Mouse (Mus musculus) intestine, embryonic 14.5 days (tissue): Measurements from ENCODE around the gene Gm38392. TPM values are rescaled to one million over a fixed set of nuclear protein-coding genes. Genes with fewer than 3 reads are reported as not detected.

Experiments used
- ATAC-seq: fragments of 200-750 bp; cut with Nextera tagmentation; replicated peaks from 2 replicates; pipeline ENCODE4 v1.8.0; 2017; ENCODE audit warnings: low read depth, moderate number of reproducible peaks, moderate TSS enrichment, moderate library complexity; ENCODE audit not compliant: low FRiP score, low TSS enrichment
- DNase-seq: peaks from one replicate; pipeline ENCODE4 v3.0.0-alpha.2; 2018; ENCODE audit warnings: low spot score
- H3K27ac ChIP-seq: fragments of 300-500 bp; sonication (generic); 2 replicates; pipeline ENCODE4 v1.5.1; 2014; ENCODE audit warnings: low read depth, mild to moderate bottlenecking, control low read depth
- H3K27me3 ChIP-seq: fragments of 300-500 bp; sonication (generic); replicated peaks from 2 replicates; pipeline ENCODE4 v1.6.1; 2014; ENCODE audit warnings: low read length, control low read depth; ENCODE audit not compliant: control insufficient read depth, insufficient read depth
- H3K36me3 ChIP-seq: fragments of 300-500 bp; sonication (generic); 2 replicates; pipeline ENCODE4 v1.6.1; 2014; ENCODE audit warnings: low read length, control low read depth; ENCODE audit not compliant: control insufficient read depth, insufficient read depth
- H3K4me1 ChIP-seq: fragments of 300-500 bp; sonication (generic); replicated peaks from 2 replicates; pipeline ENCODE4 v1.6.1; 2014; ENCODE audit warnings: low read length, control low read depth, mixed read lengths; ENCODE audit not compliant: control insufficient read depth, insufficient read depth
- H3K4me2 ChIP-seq: fragments of 300-500 bp; sonication (generic); 2 replicates; pipeline ENCODE4 v1.6.1; 2014; ENCODE audit warnings: low read length
- H3K4me3 ChIP-seq: fragments of 300-500 bp; sonication (generic); 2 replicates; pipeline ENCODE4 v1.5.1; 2014; ENCODE audit warnings: low read depth, low read length, control low read depth, mixed read lengths
- H3K9ac ChIP-seq: fragments of 300-500 bp; sonication (generic); 2 replicates; pipeline ENCODE4 v1.6.1; 2014; ENCODE audit warnings: mild to moderate bottlenecking, low read length
- H3K9me3 ChIP-seq: fragments of 300-500 bp; sonication (generic); 2 replicates; pipeline ENCODE4 v1.6.1; 2016; ENCODE audit warnings: low read length, control low read depth; ENCODE audit not compliant: control insufficient read depth
- WGBS: fragments of 180-500 bp; shearing (Covaris S2); extraction: QIAGEN DNeasy Blood & Tissue Kit; methylation state at CpG from one replicate; pipeline ENCODE4 v1.1.7; 2014; 5-methylcytosine and 5-hydroxymethylcytosine counted together
- polyA plus RNA-seq: library from polyadenylated mRNA; unstranded; fragments of >200 nt; fragmentation: Nextera tagmentation; extraction: Ambion mirVana; gene quantifications from 2 replicates; pipeline ENCODE4 v1.2.1, GENCODE M21; 2014

The Gm38392 gene
- polyA plus RNA-seq, 1 experiment from 2014 or later: 0.28 TPM

GRCm38 (mm10) chr3:88245811-88246210 lies 41.2 kb downstream of the Gm38392 start:
- Histone ChIP-seq H3K4me1 (no peaks in the 10 kb centered on the region), H3K9ac (no peak overlapping the region), H3K36me3 (no peaks in the 10 kb centered on the region), H3K27ac (no peak overlapping the region), H3K4me3 (no peak overlapping the region), H3K4me2 (no peak overlapping the region), H3K9me3 (no peaks in the 10 kb centered on the region), H3K27me3 (peaks cover 41% of the 10 kb centered on the region)
- 26% methylated on average over 13 of the region's 13 CpGs for WGBS
- peak; percentile 86 for DNase-seq
- no peak; the same call in 1 of the 2 replicates for ATAC-seq

DNA sequence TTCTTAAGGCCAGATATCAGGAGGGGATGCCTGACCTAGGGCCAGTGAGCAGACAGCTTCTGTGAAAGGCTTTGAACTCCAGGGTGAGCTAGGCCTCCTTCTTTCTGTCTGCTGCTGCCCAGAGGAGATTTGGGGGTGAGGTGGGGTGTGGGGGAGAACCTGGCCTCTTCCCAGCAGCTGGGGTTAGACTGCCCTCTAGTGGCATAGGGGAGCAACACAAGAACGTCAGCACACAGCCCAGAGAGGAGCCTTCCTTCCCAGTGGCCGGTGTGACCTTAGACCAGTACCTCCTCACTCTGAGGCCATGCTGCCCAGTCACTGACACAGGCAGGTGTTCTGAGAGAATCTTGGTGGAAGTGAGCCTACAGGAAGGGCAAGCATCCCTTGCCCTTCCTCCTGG lies 42.9 kb downstream of the Gm38392 start:
- Histone ChIP-seq H3K4me3 (no peak overlapping the region), H3K27me3 (peaks cover 58% of the 10 kb centered on the region), H3K4me2 (no peak overlapping the region), H3K27ac (no peak overlapping the region), H3K9me3 (no peaks in the 10 kb centered on the region), H3K9ac (no peak overlapping the region), H3K4me1 (no peaks in the 10 kb centered on the region), H3K36me3 (no peaks in the 10 kb centered on the region)
- DNase-seq (no peak), ATAC-seq (no peak)
- 22% methylated on average over 2 of the region's 2 CpGs for WGBS

DNA sequence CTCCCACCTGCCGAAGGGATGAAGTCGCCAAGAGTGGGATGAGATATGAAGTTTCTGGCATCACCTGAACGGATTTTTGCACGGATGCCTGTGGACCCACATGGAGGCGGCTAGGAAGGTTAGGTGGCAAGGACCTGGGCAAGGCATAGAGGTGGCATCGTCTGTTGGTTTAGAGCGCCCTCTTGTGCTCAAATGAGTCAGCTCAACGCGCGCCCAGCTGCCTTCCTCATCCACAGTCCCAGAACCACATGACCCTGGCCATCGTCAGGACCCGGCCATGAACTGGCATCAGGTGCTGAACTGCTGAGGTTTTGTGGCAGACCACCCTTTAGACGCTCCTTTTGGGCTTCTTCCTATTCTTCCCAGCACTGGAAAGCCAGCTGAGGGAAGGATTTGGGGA lies 44.5 kb downstream of the Gm38392 start:
- H3K36me3 ChIP-seq: no peaks in the 10 kb centered on the region
- no peak overlapping the region for H3K9ac ChIP-seq
- no peaks in the 10 kb centered on the region for H3K4me1 ChIP-seq
- peak; percentile 85 for DNase-seq
- no peak overlapping the region for H3K4me3 ChIP-seq
- H3K27ac ChIP-seq: no peak overlapping the region
- no peak overlapping the region for H3K4me2 ChIP-seq
- no peaks in the 10 kb centered on the region for H3K9me3 ChIP-seq
- 2% methylated on average over 13 of the region's 13 CpGs for WGBS
- no peak for ATAC-seq
- peaks cover 73% of the 10 kb centered on the region for H3K27me3 ChIP-seq

- Histone ChIP-seq H3K4me3 (no peak overlapping the region), H3K9me3 (no peaks in the 10 kb centered on the region), H3K36me3 (no peaks in the 10 kb centered on the region), H3K4me2 (peak overlapping the region; percentile 30), H3K27me3 (peaks cover 80% of the 10 kb centered on the region), H3K4me1 (no peaks in the 10 kb centered on the region), H3K27ac (no peak overlapping the region), H3K9ac (no peak overlapping the region)
- DNase-seq (no peak), ATAC-seq (no peak)
- WGBS: 3% methylated on average over 48 of the region's 48 CpGs
These were observed 45.8 kb downstream of the Gm38392 start for GRCm38 (mm10) chr3:88241045-88241786.

GRCm38 (mm10) chr3:88239446-88239845 lies 47.6 kb downstream of the Gm38392 start:
- Histone ChIP-seq H3K9ac (no peak overlapping the region), H3K4me2 (no peak overlapping the region), H3K27me3 (peaks cover 68% of the 10 kb centered on the region), H3K4me1 (no peaks in the 10 kb centered on the region), H3K4me3 (no peak overlapping the region), H3K36me3 (no peaks in the 10 kb centered on the region), H3K27ac (no peak overlapping the region), H3K9me3 (no peaks in the 10 kb centered on the region)
- 64% methylated on average over 4 of the region's 4 CpGs for WGBS
- ATAC-seq: no peak
- DNase-seq: no peak

DNA sequence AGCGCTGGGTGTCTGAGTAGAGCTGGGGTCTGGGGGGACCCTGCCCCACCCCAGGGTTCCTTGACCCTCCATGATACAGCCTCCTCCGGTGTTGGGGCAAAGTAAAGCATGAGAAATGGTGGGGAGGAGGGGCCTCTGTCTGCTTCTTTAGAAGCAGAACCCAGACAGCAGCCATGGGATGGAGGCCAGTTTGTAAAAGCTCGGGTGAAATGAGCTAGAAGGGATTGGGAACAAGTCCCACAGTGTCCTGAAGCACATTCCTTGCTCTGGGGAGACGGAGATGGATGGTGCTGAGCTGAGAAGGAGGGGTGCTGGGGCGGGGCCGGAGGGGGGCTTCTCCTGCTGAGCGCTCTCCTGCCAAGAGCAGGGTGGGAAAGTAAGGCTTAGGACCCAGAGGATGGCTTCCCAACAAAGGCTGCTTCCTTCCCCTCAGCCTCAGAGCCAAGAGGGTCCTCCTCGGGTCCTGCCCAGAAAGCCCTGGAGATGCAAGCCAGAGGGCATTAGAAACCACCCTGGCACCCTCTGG lies 48.1 kb downstream of the Gm38392 start:
- Histone ChIP-seq H3K27me3 (peaks cover 69% of the 10 kb centered on the region), H3K4me3 (no peak overlapping the region), H3K4me2 (no peak overlapping the region), H3K36me3 (no peaks in the 10 kb centered on the region), H3K4me1 (no peaks in the 10 kb centered on the region), H3K9me3 (no peaks in the 10 kb centered on the region), H3K27ac (no peak overlapping the region), H3K9ac (no peak overlapping the region)
- DNase-seq (no peak), ATAC-seq (no peak)
- WGBS: 39% methylated on average over 8 of the region's 8 CpGs

DNA sequence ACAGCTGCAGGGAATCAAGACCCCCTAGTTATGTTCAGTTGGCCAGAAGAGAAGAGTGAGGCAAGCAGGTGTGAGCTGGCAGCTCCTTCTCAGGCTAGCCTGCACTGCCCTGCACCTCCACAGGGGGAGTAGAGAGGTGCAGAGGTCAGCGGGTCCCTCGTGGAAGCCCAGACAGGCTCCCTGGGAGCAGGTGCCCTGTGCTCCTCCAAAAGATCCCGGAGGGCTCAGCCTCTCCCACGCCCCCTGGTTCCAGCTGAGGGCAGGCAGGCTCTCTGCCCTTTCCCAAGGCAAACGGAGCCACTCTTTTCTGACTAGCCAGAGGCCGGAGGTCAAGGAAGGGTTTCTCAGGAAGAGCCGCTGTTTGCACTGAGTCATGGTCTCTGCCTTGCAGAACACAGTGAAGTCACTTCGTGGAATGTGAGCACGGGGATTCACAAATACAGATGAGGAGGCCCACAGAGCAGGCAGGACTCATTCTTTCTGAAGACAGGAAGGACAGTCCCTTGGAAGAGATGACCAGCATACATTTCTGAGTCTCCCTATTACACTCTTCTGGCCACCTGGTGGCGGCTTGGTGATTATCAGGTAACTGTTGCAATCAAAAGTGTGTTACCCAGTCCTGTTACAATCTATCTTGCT lies 49.3 kb downstream of the Gm38392 start:
- no peaks in the 10 kb centered on the region for H3K36me3 ChIP-seq
- no peaks in the 10 kb centered on the region for H3K4me1 ChIP-seq
- no peak for ATAC-seq
- no peak overlapping the region for H3K4me3 ChIP-seq
- 7% methylated on average over 10 of the region's 10 CpGs for WGBS
- H3K9ac ChIP-seq: no peak overlapping the region
- H3K27ac ChIP-seq: no peak overlapping the region
- H3K9me3 ChIP-seq: no peaks in the 10 kb centered on the region
- peaks cover 66% of the 10 kb centered on the region for H3K27me3 ChIP-seq
- no peak overlapping the region for H3K4me2 ChIP-seq
- no peak for DNase-seq

DNA sequence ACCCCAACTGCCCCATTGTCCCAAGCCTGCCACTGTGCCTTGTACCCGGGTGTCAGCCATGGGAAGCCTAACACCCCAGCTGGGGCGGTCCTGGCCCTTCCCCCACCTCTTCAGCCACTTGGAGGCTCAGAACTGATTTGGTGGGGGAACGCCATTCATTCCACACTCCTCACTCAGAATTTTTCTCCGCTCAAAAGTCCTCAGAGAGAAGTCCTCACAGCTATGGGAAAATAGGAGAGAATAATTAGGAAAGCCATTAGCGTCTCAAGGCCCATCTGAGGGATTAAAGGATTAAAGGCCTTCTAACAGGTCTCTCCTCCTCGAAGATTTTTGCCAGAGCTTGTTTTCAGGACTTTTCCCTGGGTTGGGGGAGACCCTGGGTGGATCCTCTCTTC lies 49.9 kb downstream of the Gm38392 start:
- no peak for DNase-seq
- H3K27ac ChIP-seq: no peak overlapping the region
- H3K4me1 ChIP-seq: no peaks in the 10 kb centered on the region
- H3K36me3 ChIP-seq: no peaks in the 10 kb centered on the region
- no peak overlapping the region for H3K4me2 ChIP-seq
- no peak overlapping the region for H3K9ac ChIP-seq
- no peaks in the 10 kb centered on the region for H3K9me3 ChIP-seq
- 32% methylated on average over 6 of the region's 6 CpGs for WGBS
- H3K4me3 ChIP-seq: no peak overlapping the region
- no peak for ATAC-seq
- H3K27me3 ChIP-seq: peaks cover 61% of the 10 kb centered on the region
